Mouse (Mus musculus): Measurements from ENCODE around the gene Ppt1. TPM values are rescaled to one million over a fixed set of nuclear protein-coding genes. Genes with fewer than 3 reads are reported as not detected.
"Not testable (repeated sequence)": the region's sequence is repeated elsewhere in the genome, so short reads cannot be mapped to it uniquely, and the experiment has no call there.

Gene Ppt1
- 10 to 100 TPM; 35.1 to 38.7 TPM for total RNA-seq (2021)

GRCm38 (mm10) chr4:122835530-122836402 is at the start of gene Ppt1:
Gene Ppt1 (plus strand): TSS chr4:122836242.
- intact Hi-C loops (cut with DNase I): no loop called here
- peak; percentile 59 for DNase-seq (ENCODE audit: low spot score)

GRCm38 (mm10) chr4:122789335-122790089 is 46.5 kb upstream of the Ppt1 start:
- intact Hi-C loops (cut with DNase I): no loop called here
- DNase-seq (ENCODE audit: low spot score): no peak

- intact Hi-C loops (cut with DNase I): loop anchor here (2.0 to 5.0 kb wide), 3 partner anchors 51 to 274 kb away; no protein-coding TSS in a partner anchor
- peak; percentile 20 for DNase-seq (ENCODE audit: low spot score)
These were observed 27.9 kb upstream of the Ppt1 start for GRCm38 (mm10) chr4:122808108-122808507.

GRCm38 (mm10) chr4:122811180-122811579 is 24.9 kb upstream of the Ppt1 start:
- intact Hi-C loops (cut with DNase I): no loop called here
- DNase-seq (ENCODE audit: low spot score): no peak

- DNase-seq (ENCODE audit: low spot score): no peak
- intact Hi-C loops (cut with DNase I): no loop called here
These were observed 24.2 kb upstream of the Ppt1 start for GRCm38 (mm10) chr4:122811824-122812223.

- intact Hi-C loops (cut with DNase I): no loop called here
- no peak for DNase-seq (ENCODE audit: low spot score)
These were observed 19.8 kb upstream of the Ppt1 start for GRCm38 (mm10) chr4:122816202-122816601.

GRCm38 (mm10) chr4:122820941-122821340 is 15.1 kb upstream of the Ppt1 start:
- DNase-seq (ENCODE audit: low spot score); intact Hi-C loops (cut with DNase I): not testable (repeated sequence)

GRCm38 (mm10) chr4:122827651-122828050 is 8.4 kb upstream of the Ppt1 start:
- intact Hi-C loops (cut with DNase I): no loop called here
- DNase-seq (ENCODE audit: low spot score): no peak

- intact Hi-C loops (cut with DNase I): no loop called here
- DNase-seq (ENCODE audit: low spot score): no peak
These were observed 6.7 kb upstream of the Ppt1 start for GRCm38 (mm10) chr4:122829339-122829738.

GRCm38 (mm10) chr4:122831888-122832287 is 4.2 kb upstream of the Ppt1 start:
- DNase-seq (ENCODE audit: low spot score): no peak
- intact Hi-C loops (cut with DNase I): no loop called here

- no peak for DNase-seq (ENCODE audit: low spot score)
- intact Hi-C loops (cut with DNase I): no loop called here
These were observed 347 bp downstream of the Ppt1 start for GRCm38 (mm10) chr4:122836403-122836775.

GRCm38 (mm10) chr4:122837180-122837730 is 1.2 kb downstream of the Ppt1 start:
- intact Hi-C loops (cut with DNase I): no loop called here

GRCm38 (mm10) chr4:122837994-122838393 is 2.0 kb downstream of the Ppt1 start:
- intact Hi-C loops (cut with DNase I): no loop called here
- no peak for DNase-seq (ENCODE audit: low spot score)

More at GRCm38 (mm10) chr4:122837180-122837730, 1.2 kb downstream of the Ppt1 start:
- no peak for DNase-seq (ENCODE audit: low spot score)

GRCm38 (mm10) chr4:122838416-122838815 is 2.4 kb downstream of the Ppt1 start:
- intact Hi-C loops (cut with DNase I): no loop called here
- DNase-seq (ENCODE audit: low spot score): no peak

- intact Hi-C loops (cut with DNase I): no loop called here
- no peak for DNase-seq (ENCODE audit: low spot score)
These were observed 12.1 kb downstream of the Ppt1 start for GRCm38 (mm10) chr4:122848150-122848621.

- no peak for DNase-seq (ENCODE audit: low spot score)
- intact Hi-C loops (cut with DNase I): no loop called here
These were observed 15.5 kb downstream of the Ppt1 start for GRCm38 (mm10) chr4:122851535-122851934.

- intact Hi-C loops (cut with DNase I): no loop called here
- no peak for DNase-seq (ENCODE audit: low spot score)
These were observed 17.6 kb downstream of the Ppt1 start for GRCm38 (mm10) chr4:122853691-122854090.

- DNase-seq (ENCODE audit: low spot score): no peak
- intact Hi-C loops (cut with DNase I): no loop called here
These were observed 18.7 kb downstream of the Ppt1 start for GRCm38 (mm10) chr4:122854770-122855169.

GRCm38 (mm10) chr4:122857909-122858308 is 21.9 kb downstream of the Ppt1 start:
- DNase-seq (ENCODE audit: low spot score): no peak
- intact Hi-C loops (cut with DNase I): loop anchor here (2.0 kb wide), 1 partner anchor 49 kb away; no protein-coding TSS in a partner anchor

- no peak for DNase-seq (ENCODE audit: low spot score)
- intact Hi-C loops (cut with DNase I): loop anchor here (2.0 kb wide), 1 partner anchor 50 kb away; no protein-coding TSS in a partner anchor
These were observed 23.1 kb downstream of the Ppt1 start for GRCm38 (mm10) chr4:122859096-122859674.

Data from heart, postnatal 25 days (tissue).